Mouse (Mus musculus): ENCODE measurements around the gene Meioc. TPM values are rescaled to one million over a fixed set of nuclear protein-coding genes. Genes with fewer than 3 reads are reported as not detected.

The Meioc gene
- 0.07 TPM in 1 of 2 replicates, not detected in the other for polyA plus RNA-seq (2015; fragmentation: Nextera tagmentation; extraction: Ambion mirVana)

DNA sequence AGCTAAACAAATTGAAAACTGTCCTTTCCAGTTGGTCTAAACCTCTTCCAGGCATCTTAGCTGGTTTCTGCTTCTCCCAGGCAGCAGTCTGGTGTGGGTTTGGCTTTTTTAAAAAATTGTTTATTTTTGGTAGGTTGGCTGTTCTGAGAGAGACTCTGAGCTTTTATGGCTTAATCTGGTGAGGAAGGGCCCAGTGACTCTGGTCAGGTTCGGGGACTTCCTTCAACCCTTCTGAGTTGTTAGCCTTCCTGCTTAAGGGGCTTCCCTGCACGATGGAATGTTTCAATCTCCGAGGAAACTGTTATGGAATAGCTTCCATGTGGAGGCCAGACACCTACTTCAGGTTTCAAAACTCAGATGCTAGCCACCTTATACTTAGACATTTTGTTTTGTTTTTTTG lies at the start of gene Meioc:
Gene Meioc, plus strand, starts transcription at position 301 of the 400 bp plus-strand sequence.

DNA sequence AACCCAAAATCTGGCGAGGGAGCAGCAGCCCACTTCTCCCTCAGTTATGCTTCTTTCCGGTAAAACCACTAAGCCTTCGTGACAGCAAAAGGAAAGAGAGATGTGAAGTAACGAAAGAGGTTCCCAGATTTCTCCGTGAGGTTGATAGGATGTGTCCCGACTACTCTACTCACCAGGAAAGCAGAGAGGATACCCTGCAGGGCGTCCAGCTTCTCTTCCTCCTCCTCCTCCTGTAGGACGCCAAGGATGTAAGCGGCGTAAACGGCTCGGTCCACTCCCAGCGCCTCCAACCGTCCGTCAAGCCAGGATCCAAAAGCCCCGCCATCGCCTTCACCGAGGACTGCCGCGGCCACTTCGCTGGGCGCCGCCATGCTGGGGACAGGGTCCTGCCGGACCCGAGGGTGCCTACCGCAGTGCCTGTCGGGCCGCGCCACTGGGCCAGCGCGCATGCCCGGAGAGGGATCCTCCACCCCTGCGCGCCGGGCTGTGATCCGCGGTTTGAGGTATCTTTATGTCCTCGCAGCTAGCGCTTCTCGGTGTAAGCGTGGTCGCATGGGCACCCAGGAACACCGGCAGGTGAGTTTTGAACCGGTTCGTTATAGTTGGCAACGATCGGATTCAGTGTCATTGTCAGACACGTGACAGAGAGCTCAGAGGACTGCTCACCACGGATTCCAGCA lies 34.0 kb downstream of the Meioc start, which contains the start of gene Ccdc43:
Gene Ccdc43, minus strand, starts transcription at position 445 of the 680 bp plus-strand sequence.

Other genes with a start within 250 kb of the Meioc start
- 103 and 160 TPM in 2 replicates for gene Grn, start 233.4 kb upstream of the Meioc start, polyA plus RNA-seq (2015; fragmentation: Nextera tagmentation; extraction: Ambion mirVana)
- 1.1 and 1.2 TPM in 2 replicates for gene Fam171a2, start 216.0 kb upstream of the Meioc start, polyA plus RNA-seq (2015; fragmentation: Nextera tagmentation; extraction: Ambion mirVana)
- gene Itga2b, start 193.6 kb upstream of the Meioc start, polyA plus RNA-seq (2015; fragmentation: Nextera tagmentation; extraction: Ambion mirVana) = 26.8 and 27.0 TPM in 2 replicates
- 29.2 and 33.6 TPM in 2 replicates for gene Gpatch8, start 107.3 kb upstream of the Meioc start, polyA plus RNA-seq (2015; fragmentation: Nextera tagmentation; extraction: Ambion mirVana)
- 4.1 and 6.5 TPM in 2 replicates for gene Gm11627, start 84.3 kb upstream of the Meioc start, polyA plus RNA-seq (2015; fragmentation: Nextera tagmentation; extraction: Ambion mirVana)
- gene Fzd2, start 59.3 kb upstream of the Meioc start, polyA plus RNA-seq (2015; fragmentation: Nextera tagmentation; extraction: Ambion mirVana) = 3.4 and 4.1 TPM in 2 replicates
- 14.4 and 16.5 TPM in 2 replicates for gene Ccdc43, start 34.1 kb downstream of the Meioc start, polyA plus RNA-seq (2015; fragmentation: Nextera tagmentation; extraction: Ambion mirVana)
- 0.82 and 1.2 TPM in 2 replicates for gene Adam11, start 97.7 kb downstream of the Meioc start, polyA plus RNA-seq (2015; fragmentation: Nextera tagmentation; extraction: Ambion mirVana)
- gene Gjc1, start 156.0 kb downstream of the Meioc start, polyA plus RNA-seq (2015; fragmentation: Nextera tagmentation; extraction: Ambion mirVana) = 7.1 and 9.2 TPM in 2 replicates
- 0.29 TPM in 1 of 2 replicates, not detected in the other for gene Higd1b, start 172.1 kb downstream of the Meioc start, polyA plus RNA-seq (2015; fragmentation: Nextera tagmentation; extraction: Ambion mirVana)
- gene Eftud2, start 217.3 kb downstream of the Meioc start, polyA plus RNA-seq (2015; fragmentation: Nextera tagmentation; extraction: Ambion mirVana) = 110 and 121 TPM in 2 replicates
- gene Ccdc103, start 217.5 kb downstream of the Meioc start, polyA plus RNA-seq (2015; fragmentation: Nextera tagmentation; extraction: Ambion mirVana) = 0.69 and 0.77 TPM in 2 replicates
- not detected in 2 replicates for gene Fam187a, start 221.5 kb downstream of the Meioc start, polyA plus RNA-seq (2015; fragmentation: Nextera tagmentation; extraction: Ambion mirVana)
- gene Gfap, start 237.2 kb downstream of the Meioc start, polyA plus RNA-seq (2015; fragmentation: Nextera tagmentation; extraction: Ambion mirVana) = 8.5 and 9.8 TPM in 2 replicates